Mouse (Mus musculus) ES-E14 (cell line): Measurements from ENCODE around the gene Gmcl1. TPM values are rescaled to one million over a fixed set of nuclear protein-coding genes. Genes with fewer than 3 reads are reported as not detected.

Source experiments
- DNase-seq: peaks from one replicate; pipeline ENCODE4 v3.0.0-alpha.2; 2013; ENCODE audit warnings: low read depth, low spot score
- H3K27ac ChIP-seq: 2 replicates; pipeline ENCODE4 v1.5.1; 2012; ENCODE audit warnings: low read depth, mild to moderate bottlenecking, low read length, moderate library complexity, mixed read lengths; ENCODE audit not compliant: poor library complexity, insufficient read depth, severe bottlenecking
- H3K36me3 ChIP-seq: 2 replicates; pipeline ENCODE4 v1.6.1; 2012; ENCODE audit warnings: mild to moderate bottlenecking, low read length, moderate library complexity, mixed read lengths; ENCODE audit not compliant: control insufficient read depth, poor library complexity, insufficient read depth, severe bottlenecking
- H3K4me1 ChIP-seq, 2 experiments: fragments of 150-350 bp in 1 of 2; sonication (generic) in 1 of 2; 2 replicates each; pipeline ENCODE4 v1.6.1; 2012; ENCODE audit warnings: low read length in 2 of 2, mild to moderate bottlenecking in 1 of 2, mixed read lengths in 1 of 2; ENCODE audit not compliant: control insufficient read depth in 2 of 2, insufficient read depth in 2 of 2, poor library complexity in 1 of 2
- H3K4me3 ChIP-seq, 2 experiments: fragments of 150-350 bp in 1 of 2; sonication (generic) in 1 of 2; 2 replicates each; pipeline ENCODE4 v1.5.1; 2012; ENCODE audit warnings: low read length in 2 of 2, low read depth in 1 of 2, mild to moderate bottlenecking in 1 of 2, mixed read lengths in 1 of 2; ENCODE audit not compliant: insufficient read depth in 1 of 2, poor library complexity in 1 of 2, severe bottlenecking in 1 of 2
- H3K9ac ChIP-seq: 2 replicates; pipeline ENCODE4 v1.6.1; 2012; ENCODE audit warnings: low read depth, mild to moderate bottlenecking, low read length, mixed read lengths; ENCODE audit not compliant: poor library complexity, insufficient read depth, severe bottlenecking
- H3K9me3 ChIP-seq: fragments of 150-350 bp; sonication (generic); 2 replicates; pipeline ENCODE4 v1.6.1; 2012; ENCODE audit warnings: low read depth, mild to moderate bottlenecking, low read length; ENCODE audit not compliant: control insufficient read depth, insufficient read depth
- CHD2 ChIP-seq: IDR thresholded peaks from 2 replicates; pipeline ENCODE4 v1.6.1; 2014; ENCODE audit warnings: mild to moderate bottlenecking, low read depth, low read length, inconsistent platforms
- HCFC1 ChIP-seq: IDR thresholded peaks from 2 replicates; pipeline ENCODE4 v1.6.1; 2012; ENCODE audit warnings: low read length, inconsistent platforms, borderline replicate concordance; ENCODE audit not compliant: insufficient read depth
- MAFK ChIP-seq: IDR thresholded peaks from 2 replicates; pipeline ENCODE4 v1.6.1; 2014; ENCODE audit warnings: mild to moderate bottlenecking, low read depth, low read length, inconsistent platforms; ENCODE audit not compliant: insufficient read depth
- ZC3H11A ChIP-seq: IDR thresholded peaks from 2 replicates; pipeline ENCODE4 v1.6.1; 2012; ENCODE audit warnings: low read depth, mild to moderate bottlenecking, inconsistent platforms, low read length, borderline replicate concordance
- ZNF384 ChIP-seq: IDR thresholded peaks from 2 replicates; pipeline ENCODE4 v1.6.1; 2012; ENCODE audit warnings: low read depth, low read length, inconsistent platforms
- in situ Hi-C, 2 experiments: fragments of 600-800 bp; cut with MboI; formaldehyde crosslinking; loops; one replicate each; pipeline ENCODE4 v1.15.1; 2025; ENCODE audit warnings: low sequenced_read_pairs in 2 of 2, inconsistent platforms in 1 of 2; ENCODE audit not compliant: unreplicated experiment in 2 of 2
- total RNA-seq: library from RNA; depleted of rRNA; stranded (reverse); fragments of 300-350 nt; gene quantifications from 2 replicates; pipeline ENCODE4 v1.2.3, GENCODE M21; 2012

Gmcl1 gene
- total RNA-seq, 1 experiment = 18.5 TPM

- in situ Hi-C loops = no loop called here
- no peak for TF ChIP-seq ZNF384
- no peak for TF ChIP-seq MAFK
- H3K4me1 ChIP-seq = no peaks in the 10 kb centered on the region
- peaks cover 11% of the 10 kb centered on the region; the same call in 1 of the 2 replicates for H3K36me3 ChIP-seq
- H3K27ac ChIP-seq = no peak overlapping the region
- H3K9me3 ChIP-seq = no peaks in the 10 kb centered on the region
- no peak overlapping the region for H3K9ac ChIP-seq
- H3K4me3 ChIP-seq = no peak overlapping the region
- DNase-seq = no peak
These were observed 35.3 kb downstream of the Gmcl1 start for GRCm38 (mm10) chr6:86697903-86698302.

GRCm38 (mm10) chr6:86696213-86696612 is 37.0 kb downstream of the Gmcl1 start:
- no peak for DNase-seq
- no peak overlapping the region for H3K27ac ChIP-seq
- H3K4me1 ChIP-seq = no peaks in the 10 kb centered on the region; a peak in 1 of 4 replicates
- H3K4me3 ChIP-seq = no peak overlapping the region
- TF ChIP-seq ZNF384 = no peak
- TF ChIP-seq MAFK = no peak
- TF ChIP-seq HCFC1 = no peak
- TF ChIP-seq ZC3H11A = no peak
- no peak for TF ChIP-seq CHD2
- H3K36me3 ChIP-seq = peaks cover 8% of the 10 kb centered on the region; the same call in 1 of the 2 replicates
- H3K9me3 ChIP-seq = no peaks in the 10 kb centered on the region
- H3K9ac ChIP-seq = no peak overlapping the region
- in situ Hi-C loops = no loop called here

GRCm38 (mm10) chr6:86694465-86694864 is 38.7 kb downstream of the Gmcl1 start:
- no peaks in the 10 kb centered on the region for H3K9me3 ChIP-seq
- no peak overlapping the region for H3K27ac ChIP-seq
- no peaks in the 10 kb centered on the region; a peak in 1 of 4 replicates for H3K4me1 ChIP-seq
- in situ Hi-C loops = no loop called here
- TF ChIP-seq ZNF384 (no peak), ZC3H11A (0 out of 2 replicates have a peak, but pooled peaks have one; percentile 21)
- H3K36me3 ChIP-seq = peaks cover 7% of the 10 kb centered on the region; the same call in 1 of the 2 replicates
- no peak overlapping the region for H3K9ac ChIP-seq
- peak; percentile 70 for DNase-seq
- H3K4me3 ChIP-seq = no peak overlapping the region

- no peak overlapping the region for H3K27ac ChIP-seq
- 0 out of 2 replicates have a peak, but pooled peaks cover 2% of the 10 kb centered on the region for H3K36me3 ChIP-seq
- H3K4me3 ChIP-seq = no peak overlapping the region
- in situ Hi-C loops = no loop called here
- no peaks in the 10 kb centered on the region for H3K9me3 ChIP-seq
- DNase-seq = no peak
- no peak for TF ChIP-seq ZC3H11A
- no peak for TF ChIP-seq CHD2
- TF ChIP-seq HCFC1 = no peak
- TF ChIP-seq MAFK = no peak
- no peak for TF ChIP-seq ZNF384
- H3K4me1 ChIP-seq = peaks cover 0 to 3% of the 10 kb centered on the region in 2 experiments; a peak in 2 of 4 replicates
- no peak overlapping the region for H3K9ac ChIP-seq
These were observed 43.5 kb downstream of the Gmcl1 start for GRCm38 (mm10) chr6:86689671-86690070.

- Histone ChIP-seq H3K9me3 (no peaks in the 10 kb centered on the region), H3K27ac (no peak overlapping the region), H3K4me3 (no peak overlapping the region), H3K36me3 (peaks cover 2% of the 10 kb centered on the region; the same call in 1 of the 2 replicates), H3K9ac (no peak overlapping the region), H3K4me1 (peaks cover 0 to 3% of the 10 kb centered on the region in 2 experiments; a peak in 2 of 4 replicates)
- no peak for DNase-seq
- in situ Hi-C loops = no loop called here
- no peak for TF ChIP-seq HCFC1
- TF ChIP-seq ZC3H11A = no peak
- no peak for TF ChIP-seq CHD2
- no peak for TF ChIP-seq MAFK
These were observed 46.2 kb downstream of the Gmcl1 start for GRCm38 (mm10) chr6:86686971-86687370.
